Mouse (Mus musculus) layer of hippocampus, adult 18-20 months (tissue): ENCODE data around the gene Rft1. TPM values are rescaled to one million over a fixed set of nuclear protein-coding genes. Genes with fewer than 3 reads are reported as not detected.
"Not testable (repeated sequence)": the region's sequence is repeated elsewhere in the genome, so short reads cannot be mapped to it uniquely, and the experiment has no call there.

ENCODE experiments used
- DNase-seq, 2 experiments: peaks; one replicate each; pipeline ENCODE4 v3.0.0; 2022; ENCODE audit warnings: low spot score in 2 of 2
- total RNA-seq, 2 experiments: library from RNA; stranded (reverse); gene quantifications; 2 replicates each; pipeline ENCODE4 v1.2.3; 2021

The Rft1 gene
- total RNA-seq, 2 experiments from 2014 or later: 10.9 TPM

GRCm38 (mm10) chr14:30671095-30671985, 17.2 kb downstream of the Rft1 start:
- DNase-seq: peak in 1 of 2 experiments; percentile 51

GRCm38 (mm10) chr14:30671986-30672312, 17.8 kb downstream of the Rft1 start:
- DNase-seq: peak; percentile 82 to 95

GRCm38 (mm10) chr14:30674947-30675346, 20.8 kb downstream of the Rft1 start:
- no peak for DNase-seq

GRCm38 (mm10) chr14:30682131-30682530, 28.0 kb downstream of the Rft1 start:
- no peak for DNase-seq

- DNase-seq: no peak
These were observed 36.5 kb downstream of the Rft1 start for GRCm38 (mm10) chr14:30690685-30691084.

- DNase-seq: no peak
These were observed 38.3 kb downstream of the Rft1 start for GRCm38 (mm10) chr14:30692439-30692838.

GRCm38 (mm10) chr14:30694786-30695185, 40.6 kb downstream of the Rft1 start:
- DNase-seq: peak in 1 of 2 experiments; percentile 22

- DNase-seq: peak; percentile 49 to 71
These were observed 41.4 kb downstream of the Rft1 start for GRCm38 (mm10) chr14:30695609-30696008.

- DNase-seq: no peak
These were observed 43.4 kb downstream of the Rft1 start for GRCm38 (mm10) chr14:30697407-30698052.

GRCm38 (mm10) chr14:30699656-30700055, 45.5 kb downstream of the Rft1 start:
- DNase-seq: peak in 1 of 2 experiments; percentile 35

GRCm38 (mm10) chr14:30702512-30702911, 48.4 kb downstream of the Rft1 start:
- DNase-seq: no peak

- DNase-seq: no peak
These were observed 48.9 kb downstream of the Rft1 start for GRCm38 (mm10) chr14:30703079-30703478.

- DNase-seq: no peak
These were observed 50.1 kb downstream of the Rft1 start for GRCm38 (mm10) chr14:30704098-30704855.

- no peak for DNase-seq
These were observed 57.7 kb downstream of the Rft1 start for GRCm38 (mm10) chr14:30711892-30712291.

- DNase-seq: no peak
These were observed 59.6 kb downstream of the Rft1 start for GRCm38 (mm10) chr14:30713769-30714168.

GRCm38 (mm10) chr14:30714799-30715617, 60.8 kb downstream of the Rft1 start, which contains the start of gene Sfmbt1:
Gene Sfmbt1, plus strand, starts transcription at chr14:30714849.
- peak in 1 of 2 experiments; percentile 82 for DNase-seq

- peak in 1 of 2 experiments; percentile 74 for DNase-seq
These were observed 61.5 kb downstream of the Rft1 start for GRCm38 (mm10) chr14:30715618-30716050.

GRCm38 (mm10) chr14:30716051-30716952, 62.1 kb downstream of the Rft1 start:
- DNase-seq: peak; percentile 43 to 59

GRCm38 (mm10) chr14:30716953-30717285, 62.8 kb downstream of the Rft1 start:
- no peak for DNase-seq

GRCm38 (mm10) chr14:30718696-30719095, 64.5 kb downstream of the Rft1 start:
- not testable (repeated sequence) for DNase-seq
